Mouse (Mus musculus): ENCODE data around the gene Yif1a.

DNA sequence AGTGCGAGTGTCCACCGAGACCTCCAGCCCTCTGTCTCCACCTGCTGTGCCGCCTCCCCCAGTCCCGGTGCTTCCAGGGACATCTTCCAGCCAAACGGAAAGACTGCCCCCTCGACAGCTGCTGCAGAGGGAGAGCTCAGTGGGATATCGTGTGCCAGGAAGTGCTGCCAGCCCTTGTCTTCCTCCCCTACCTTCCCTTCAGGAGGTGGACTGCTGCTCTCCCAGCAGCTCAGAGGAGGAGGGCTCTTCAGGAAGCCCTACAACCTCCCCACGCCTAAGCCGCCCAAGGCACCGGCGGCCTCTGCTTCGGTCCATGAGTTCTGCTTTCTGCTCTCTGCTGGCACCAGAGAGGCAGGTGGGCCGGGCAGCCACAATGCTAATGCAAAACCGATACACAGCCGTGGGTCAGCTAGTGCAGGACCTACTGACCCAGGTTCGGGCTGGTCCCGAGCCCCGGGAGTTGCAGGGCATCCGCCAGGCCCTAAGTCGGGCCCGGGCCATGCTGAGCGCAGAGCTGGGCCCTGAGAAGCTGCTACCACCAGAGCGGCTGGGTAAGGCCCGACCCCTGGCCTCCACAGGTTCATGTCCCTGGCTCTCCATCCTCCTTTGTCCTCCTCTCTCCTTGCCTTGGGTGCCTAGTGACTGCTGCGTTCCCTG, 36.0 kb upstream of the Yif1a start:
- TF ChIP-seq ZC3H11A (IDR thresholded peaks at IDR 0.05; ENCODE audit: borderline replicate concordance, low read depth, low read length), result no peak
- no peak for TF ChIP-seq MAFK (IDR thresholded peaks at IDR 0.05; ENCODE audit: insufficient read depth, low read depth, low read length)

Data from ES-E14 (cell line).